Mouse (Mus musculus) liver, adult 2 months (tissue): ENCODE data around the gene Cib3. TPM values are rescaled to one million over a fixed set of nuclear protein-coding genes. Genes with fewer than 3 reads are reported as not detected.

Source experiments
- DNase-seq: peaks from one replicate; pipeline ENCODE4 v3.0.0-alpha.2; 2011; ENCODE audit warnings: low read depth, low spot score; ENCODE audit errors: extremely low read depth
- H3K27ac ChIP-seq: fragments of 200-500 bp; replicated peaks from 2 replicates; pipeline ENCODE4 v1.5.1; 2012; ENCODE audit warnings: low read depth, mild to moderate bottlenecking, control low read depth, inconsistent platforms, low read length; ENCODE audit not compliant: insufficient read depth
- H3K27me3 ChIP-seq: fragments of 200-500 bp; 2 replicates; pipeline ENCODE4 v1.6.1; 2012; ENCODE audit warnings: mild to moderate bottlenecking, moderate library complexity, low read length, inconsistent platforms; ENCODE audit not compliant: control insufficient read depth, insufficient read depth
- H3K36me3 ChIP-seq: fragments of 200-500 bp; 2 replicates; pipeline ENCODE4 v1.6.1; 2012; ENCODE audit warnings: low read length, inconsistent platforms; ENCODE audit not compliant: control insufficient read depth, insufficient read depth
- H3K4me1 ChIP-seq: fragments of 200-500 bp; 2 replicates; pipeline ENCODE4 v1.6.1; 2011; ENCODE audit warnings: low read length; ENCODE audit not compliant: control insufficient read depth, insufficient read depth
- H3K4me3 ChIP-seq: fragments of 200-500 bp; 2 replicates; pipeline ENCODE4 v1.5.1; 2011; ENCODE audit warnings: low read depth, mild to moderate bottlenecking, control low read depth, low read length, moderate library complexity; ENCODE audit not compliant: insufficient read depth
- H3K79me2 ChIP-seq: fragments of 200-500 bp; 2 replicates; pipeline ENCODE4 v1.6.1; 2012; ENCODE audit warnings: inconsistent platforms, mild to moderate bottlenecking, low read length, moderate library complexity; ENCODE audit not compliant: control insufficient read depth, insufficient read depth
- H3K9ac ChIP-seq: fragments of 200-500 bp; 2 replicates; pipeline ENCODE4 v1.6.1; 2012; ENCODE audit warnings: low read depth, mild to moderate bottlenecking, control low read depth, inconsistent platforms, low read length
- CTCF ChIP-seq: fragments of 200-500 bp; IDR thresholded peaks from 2 replicates; pipeline ENCODE4 v1.5.1; 2011; ENCODE audit warnings: low read depth, low read length, control low read depth
- POLR2A ChIP-seq: fragments of 200-500 bp; IDR thresholded peaks from 2 replicates; pipeline ENCODE4 v1.6.1; 2011; ENCODE audit warnings: low read length, control low read depth; ENCODE audit not compliant: insufficient read depth; ENCODE audit errors: extremely low read depth
- WGBS: fragments of 180-500 bp; shearing (Covaris S2); methylation state at CpG from one replicate; pipeline ENCODE4 v1.1.7; 2018; 5-methylcytosine and 5-hydroxymethylcytosine counted together
- polyA plus RNA-seq: library from polyadenylated mRNA; depleted of rRNA; stranded (reverse); fragments of >200 nt; gene quantifications from 2 replicates; pipeline ENCODE4 v1.2.3, GENCODE M21; 2012
- total RNA-seq: library from RNA; depleted of rRNA; stranded (reverse); fragments of >200 nt; gene quantifications from 2 replicates; pipeline ENCODE4 v1.2.3, GENCODE M21; 2014

The Cib3 gene
- total and polyA plus RNA-seq, 2 experiments: 1.1 to 1.5 TPM

GRCm38 (mm10) chr8:72183554-72184202 is 29.0 kb downstream of the Cib3 start:
- H3K4me3 ChIP-seq: no peak overlapping the region
- no peaks in the 10 kb centered on the region for H3K4me1 ChIP-seq
- no peak overlapping the region for H3K27ac ChIP-seq
- H3K27me3 ChIP-seq: no peaks in the 10 kb centered on the region
- no peak overlapping the region for H3K9ac ChIP-seq
- TF ChIP-seq POLR2A (no peak), CTCF (no peak)
- peak; percentile 37 for DNase-seq
- 63% methylated on average over 2 of the region's 2 CpGs for WGBS
- H3K36me3 ChIP-seq: peaks cover 15% of the 10 kb centered on the region
- no peaks in the 10 kb centered on the region for H3K79me2 ChIP-seq

- peak; percentile 37 for DNase-seq
Measured at GRCm38 (mm10) chr8:72177346-72177925, 35.2 kb downstream of the Cib3 start.

DNA sequence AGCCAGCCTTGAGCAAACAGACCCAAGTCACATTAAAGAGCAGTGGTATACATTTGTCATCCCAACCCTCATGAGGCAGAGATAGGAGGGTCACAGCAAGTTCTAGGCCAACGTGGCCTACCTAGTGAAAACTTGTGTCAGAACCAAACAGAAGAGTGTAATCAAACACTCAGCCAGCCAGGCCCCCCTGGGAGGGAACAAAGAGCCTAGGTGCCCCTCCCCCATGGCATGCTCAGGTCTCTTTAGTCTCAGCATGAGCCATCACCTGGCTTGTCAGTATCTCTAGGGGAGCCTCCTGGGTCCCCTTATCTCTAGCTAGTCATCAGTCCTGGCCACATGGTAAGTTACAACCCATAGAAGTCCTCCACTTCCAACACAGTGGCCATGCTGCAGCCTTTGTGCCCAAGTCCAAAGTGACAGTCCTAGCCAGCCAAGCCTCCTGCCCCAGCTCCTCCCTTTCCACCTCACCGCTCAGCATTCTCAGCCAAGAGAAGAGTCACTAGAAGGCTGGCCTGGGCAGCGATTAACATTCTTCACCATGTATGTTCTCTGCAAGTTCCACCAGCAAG is 42.9 kb downstream of the Cib3 start:
- Histone ChIP-seq H3K4me1 (peaks cover 8% of the 10 kb centered on the region), H3K9ac (no peak overlapping the region), H3K27me3 (no peaks in the 10 kb centered on the region), H3K4me3 (no peak overlapping the region), H3K36me3 (peaks cover 31% of the 10 kb centered on the region), H3K27ac (peak overlapping the region; percentile 89), H3K79me2 (peaks cover 9% of the 10 kb centered on the region; the same call in 1 of the 2 replicates)
- DNase-seq: peak; percentile 95
- TF ChIP-seq CTCF (no peak), POLR2A (0 out of 2 replicates have a peak, but pooled peaks have one; percentile 4)
- WGBS: 20% methylated on average over 3 of the region's 3 CpGs

More at GRCm38 (mm10) chr8:72177346-72177925, 35.2 kb downstream of the Cib3 start:
- Histone ChIP-seq H3K9ac (no peak overlapping the region), H3K27me3 (no peaks in the 10 kb centered on the region), H3K4me1 (no peaks in the 10 kb centered on the region), H3K4me3 (no peak overlapping the region), H3K79me2 (no peaks in the 10 kb centered on the region), H3K27ac (no peak overlapping the region), H3K36me3 (peaks cover 39% of the 10 kb centered on the region)
- TF ChIP-seq POLR2A (no peak), CTCF (peak; percentile 74)
- 78% methylated on average over 5 of the region's 5 CpGs for WGBS

- no peak for TF ChIP-seq CTCF
- TF ChIP-seq POLR2A: no peak
- peak; percentile 28 for DNase-seq
- 84% methylated on average over 3 of the region's 3 CpGs for WGBS
- Histone ChIP-seq H3K4me1 (peaks cover 8% of the 10 kb centered on the region), H3K27ac (peak overlapping the region; percentile 89), H3K9ac (no peak overlapping the region), H3K4me3 (no peak overlapping the region), H3K79me2 (peaks cover 9% of the 10 kb centered on the region; the same call in 1 of the 2 replicates), H3K36me3 (peaks cover 31% of the 10 kb centered on the region), H3K27me3 (no peaks in the 10 kb centered on the region)
Measured at GRCm38 (mm10) chr8:72169098-72169668, 43.5 kb downstream of the Cib3 start.

DNA sequence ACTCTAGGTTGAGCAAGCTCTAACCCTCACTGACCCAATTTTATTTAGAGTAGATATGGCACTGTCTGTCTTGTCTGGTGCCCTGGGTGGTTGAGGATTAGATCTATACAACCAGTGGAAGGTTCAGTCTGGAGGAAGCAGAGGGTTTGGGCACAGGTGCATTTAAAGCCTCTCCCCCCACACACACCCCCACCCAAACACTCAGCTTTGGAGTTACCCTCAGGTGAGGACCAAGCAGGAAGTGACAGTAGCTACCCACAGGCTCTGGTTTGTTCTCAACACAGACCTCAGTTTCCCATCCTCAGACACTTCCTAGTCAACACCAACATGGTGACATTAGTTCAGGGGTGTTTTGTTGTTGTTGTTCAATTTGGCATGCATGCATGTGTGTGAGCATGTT is 49.8 kb downstream of the Cib3 start:
- Histone ChIP-seq H3K4me3 (no peak overlapping the region), H3K4me1 (peaks cover 11% of the 10 kb centered on the region), H3K27me3 (no peaks in the 10 kb centered on the region), H3K36me3 (peaks cover 3% of the 10 kb centered on the region; the same call in 1 of the 2 replicates), H3K27ac (no peak overlapping the region), H3K9ac (no peak overlapping the region), H3K79me2 (peaks cover 29% of the 10 kb centered on the region; the same call in 1 of the 2 replicates)
- no peak for DNase-seq
- no peak for TF ChIP-seq CTCF
- no peak for TF ChIP-seq POLR2A
